8 mouse cellular contexts compared by ENCODE assay signal in genomic region chr6:87669894-87670588, GRCm38 (mm10). TPM values are rescaled to one million over a fixed set of nuclear protein-coding genes. Genes with fewer than 3 reads are reported as not detected.
DNase-seq lines count a peak whose midpoint lies in the region; ATAC-seq lines count a peak whose summit lies in the region.

No protein-coding gene starts in this region.

- peak overlapping the region; percentile 47 for H3K9ac ChIP-seq in liver, embryonic 16.5 days (ENCODE audit: low read depth, low read length)
- no peak overlapping the region for H3K9ac ChIP-seq in neural tube, embryonic 13.5 days

- H3K4me3 ChIP-seq in liver, embryonic 16.5 days (ENCODE audit: low read depth, low read length): peak overlapping the region; percentile 88
- H3K4me3 ChIP-seq in neural tube, embryonic 13.5 days: no peak overlapping the region

- peak overlapping the region; percentile 70 for H3K4me2 ChIP-seq in liver, embryonic 16.5 days (ENCODE audit: low read depth, low read length)
- H3K4me2 ChIP-seq in neural tube, embryonic 13.5 days: peak overlapping the region; percentile 94

- 35% methylated on average over 7 of the region's 7 CpGs for WGBS in liver, embryonic 16.5 days (ENCODE audit: insufficient replicate concordance)
- 27% methylated on average over 7 of the region's 7 CpGs for WGBS in neural tube, embryonic 13.5 days

- peak; percentile 53 for DNase-seq in right cerebral cortex, adult 18-20 months
- no peak for DNase-seq in right cerebral cortex, postnatal 25 days
- peak; percentile 75 for DNase-seq in brain, adult 2 months (ENCODE audit: low read depth, low spot score)
- DNase-seq in forelimb bud, embryonic 11.5 days (ENCODE audit: low read depth, low spot score): peak; percentile 76
- peak; percentile 76 for DNase-seq in kidney, postnatal 10 days

- peaks cover 29% of the 10 kb centered on the region for H3K4me1 ChIP-seq in liver, embryonic 16.5 days (ENCODE audit: control insufficient read depth, low read depth, low read length)
- H3K4me1 ChIP-seq in neural tube, embryonic 13.5 days (replicated peaks): peaks cover 23% of the 10 kb centered on the region

- no peaks in the 10 kb centered on the region for H3K27me3 ChIP-seq in liver, embryonic 16.5 days (ENCODE audit: control insufficient read depth, insufficient read depth, low read depth, low read length)
- no peaks in the 10 kb centered on the region for H3K27me3 ChIP-seq in neural tube, embryonic 13.5 days

- H3K27ac ChIP-seq in liver, embryonic 16.5 days (ENCODE audit: low read length): peak overlapping the region; percentile 80
- no peak overlapping the region for H3K27ac ChIP-seq in neural tube, embryonic 13.5 days (replicated peaks)

- H3K36me3 ChIP-seq in liver, embryonic 16.5 days (ENCODE audit: control insufficient read depth, insufficient read depth): peaks cover 3% of the 10 kb centered on the region
- 0 out of 2 replicates have a peak, but pooled peaks cover 3% of the 10 kb centered on the region for H3K36me3 ChIP-seq in neural tube, embryonic 13.5 days

- no peak for ATAC-seq in liver, embryonic 16.5 days (ENCODE audit: low read depth)
- no peak for ATAC-seq in neural tube, embryonic 13.5 days (ENCODE audit: low read depth)
- ATAC-seq in inflammation-experienced regulatory T-cells, adult 6 months: no peak

- no peaks in the 10 kb centered on the region for H3K9me3 ChIP-seq in liver, embryonic 16.5 days (replicated peaks; ENCODE audit: control insufficient read depth, low read length)
- no peaks in the 10 kb centered on the region for H3K9me3 ChIP-seq in neural tube, embryonic 13.5 days

RNA-seq across cellular contexts. Expression of gene Aplf, which starts 2.0 kb away (rescaled TPM):
- polyA plus RNA-seq in liver, embryonic 16.5 days (2015; fragmentation: Nextera tagmentation; extraction: Ambion mirVana): 13.9 and 15.4 TPM in 2 replicates
- 8.9 and 12.3 TPM in 2 replicates for polyA plus RNA-seq in neural tube, embryonic 13.5 days (2015; fragmentation: Nextera tagmentation; extraction: Ambion mirVana)
- 1 to 10 TPM; 4.3 to 5.4 (median 4.8) TPM for polyA plus RNA-seq in inflammation-experienced regulatory T-cells, adult 6 months (2017; shearing (Covaris generic))
